Mouse (Mus musculus) frontal cortex, adult 2 months (tissue): ENCODE data around the gene Zfp467. TPM values are rescaled to one million over a fixed set of nuclear protein-coding genes. Genes with fewer than 3 reads are reported as not detected.

Experiments used
- DNase-seq, 2 experiments: peaks; one replicate each; pipeline ENCODE4 v3.0.0; 2022; ENCODE audit warnings: low spot score in 1 of 2; ENCODE audit errors: extremely low spot score in 1 of 2
- polyA plus RNA-seq: library from polyadenylated mRNA; depleted of rRNA; stranded (reverse); fragments of >200 nt; gene quantifications from 2 replicates; pipeline ENCODE4 v1.2.3, GENCODE M21; 2012; rRNA removed

The Zfp467 gene
- polyA plus RNA-seq, 1 experiment: 40.7 TPM

DNA sequence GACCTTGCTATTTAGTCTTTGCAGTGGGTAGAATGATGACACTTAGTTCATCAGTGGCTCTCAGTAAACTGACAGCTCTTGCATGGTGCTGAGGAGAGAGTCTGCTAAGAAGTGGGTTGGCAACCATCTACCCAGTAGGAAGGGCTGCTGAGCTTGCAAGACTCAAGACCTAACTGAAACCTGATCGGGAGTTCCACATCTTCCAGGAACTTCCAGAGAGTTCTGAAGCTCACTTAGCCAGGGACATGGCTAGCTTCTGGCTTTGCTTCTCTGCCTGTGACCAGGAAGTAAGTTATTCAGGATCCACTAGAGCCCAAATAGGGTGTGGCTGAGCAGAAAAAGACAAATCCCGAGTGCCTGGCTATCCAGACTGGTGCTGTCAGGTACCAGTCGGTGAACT, 33.0 kb downstream of the Zfp467 start:
- DNase-seq: no peak

GRCm38 (mm10) chr6:48412147-48412546, 33.5 kb downstream of the Zfp467 start:
- DNase-seq: no peak

DNA sequence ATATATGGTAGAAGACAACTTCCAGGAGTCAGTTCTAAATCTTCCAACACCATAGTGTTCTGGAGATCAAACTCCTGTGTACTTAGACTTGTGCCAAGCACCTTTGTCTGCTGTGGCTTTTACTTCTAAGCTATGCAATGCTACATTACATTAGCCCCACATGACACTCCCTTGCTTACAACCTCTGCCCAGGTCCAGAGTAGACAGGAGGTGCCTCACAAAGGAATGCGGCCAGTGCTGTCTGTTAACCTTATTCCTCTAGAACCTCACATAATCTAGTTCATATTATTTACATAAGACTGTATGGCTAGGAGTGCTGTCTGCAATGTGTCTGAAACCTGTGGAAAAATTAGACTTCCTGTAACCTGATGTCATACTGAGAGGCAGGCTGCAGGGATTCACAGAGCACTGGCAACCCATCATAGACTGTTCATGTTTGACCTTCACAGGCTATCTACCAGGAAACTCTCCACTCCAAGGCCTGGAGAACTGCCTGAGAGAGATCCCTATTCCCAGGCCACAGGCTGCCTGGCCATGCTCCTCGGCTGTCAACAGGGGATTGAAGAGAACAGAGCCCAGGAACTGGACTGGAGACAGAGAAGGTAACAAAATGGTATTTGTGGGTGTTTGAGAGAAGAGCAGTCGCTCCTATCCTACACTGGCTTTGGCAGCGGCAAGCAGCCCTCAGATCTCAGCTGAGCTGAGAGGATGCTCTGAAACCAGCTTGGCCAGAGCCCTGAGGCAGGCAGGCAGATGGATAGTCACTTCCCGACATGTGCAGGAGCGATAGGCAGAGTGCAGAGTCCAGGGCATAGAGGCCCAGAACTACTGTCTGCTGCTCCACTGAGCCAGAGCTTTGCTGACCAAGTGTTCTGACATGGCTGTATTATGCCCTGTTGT, 34.2 kb downstream of the Zfp467 start:
- DNase-seq: no peak

DNA sequence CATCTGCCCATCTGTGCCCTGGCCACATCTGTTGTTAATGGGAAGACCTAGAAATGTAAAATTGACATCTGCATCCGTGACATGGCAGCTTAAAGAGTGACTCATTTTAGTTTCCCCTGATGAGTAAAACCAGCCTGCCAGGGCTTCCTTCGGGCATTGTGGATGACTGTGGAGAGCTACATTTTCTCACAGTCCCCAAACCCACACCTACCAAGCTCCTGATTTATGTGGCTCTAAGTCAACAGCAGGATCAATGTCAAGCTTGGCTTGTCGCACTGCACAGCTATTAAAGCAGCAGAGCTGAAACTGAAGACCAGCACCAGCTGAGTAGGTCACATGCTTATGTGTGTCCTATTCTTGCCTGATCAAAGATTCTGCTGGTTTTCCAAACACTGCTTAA, 35.1 kb downstream of the Zfp467 start:
- DNase-seq: no peak

GRCm38 (mm10) chr6:48409726-48410343, 35.8 kb downstream of the Zfp467 start:
- no peak for DNase-seq

- DNase-seq: no peak
These were observed 41.6 kb downstream of the Zfp467 start for GRCm38 (mm10) chr6:48404071-48404470.

GRCm38 (mm10) chr6:48399906-48400305, 45.7 kb downstream of the Zfp467 start:
- DNase-seq: no peak

DNA sequence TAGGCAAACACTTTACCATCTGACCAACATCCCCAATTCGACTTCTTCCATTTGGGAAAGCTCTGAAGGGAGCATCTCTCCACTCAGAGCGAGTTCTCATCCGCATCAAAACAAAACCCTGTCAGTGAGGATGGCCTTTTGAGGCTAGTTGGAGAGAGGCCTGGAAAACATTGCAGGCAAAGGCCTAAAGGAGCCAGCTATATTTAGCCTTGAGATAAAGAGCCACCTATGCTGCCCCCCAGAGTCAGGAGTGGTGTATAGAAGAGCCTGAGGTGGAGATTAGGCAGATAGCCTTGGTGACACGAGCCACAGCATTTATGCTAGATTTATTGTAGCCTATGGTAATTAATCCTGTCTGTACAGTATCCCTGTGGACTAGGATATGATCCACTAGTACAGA, 48.3 kb downstream of the Zfp467 start:
- DNase-seq: peak in 1 of 2 experiments; percentile 62

DNA sequence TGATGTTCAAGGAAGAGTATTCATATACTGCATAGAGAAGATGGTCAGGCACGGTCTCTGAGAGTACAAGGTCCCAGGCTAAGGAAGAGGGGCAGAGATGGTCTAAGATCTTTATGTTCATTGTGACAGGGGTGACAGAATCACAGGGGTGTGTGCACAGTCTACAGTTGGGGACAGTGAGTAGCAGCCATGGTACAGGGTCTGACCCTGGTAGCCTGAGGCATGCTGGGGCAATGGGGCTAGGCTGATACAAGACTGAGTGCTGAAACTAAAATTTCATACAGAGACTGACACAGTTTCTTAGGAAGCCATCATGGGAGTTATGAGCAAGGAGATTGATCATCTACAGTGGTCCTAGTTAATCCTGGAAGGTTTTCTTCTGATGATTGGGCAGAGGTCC, 48.9 kb downstream of the Zfp467 start:
- DNase-seq: no peak

- no peak for DNase-seq
These were observed 49.5 kb downstream of the Zfp467 start for GRCm38 (mm10) chr6:48396008-48396595.

DNA sequence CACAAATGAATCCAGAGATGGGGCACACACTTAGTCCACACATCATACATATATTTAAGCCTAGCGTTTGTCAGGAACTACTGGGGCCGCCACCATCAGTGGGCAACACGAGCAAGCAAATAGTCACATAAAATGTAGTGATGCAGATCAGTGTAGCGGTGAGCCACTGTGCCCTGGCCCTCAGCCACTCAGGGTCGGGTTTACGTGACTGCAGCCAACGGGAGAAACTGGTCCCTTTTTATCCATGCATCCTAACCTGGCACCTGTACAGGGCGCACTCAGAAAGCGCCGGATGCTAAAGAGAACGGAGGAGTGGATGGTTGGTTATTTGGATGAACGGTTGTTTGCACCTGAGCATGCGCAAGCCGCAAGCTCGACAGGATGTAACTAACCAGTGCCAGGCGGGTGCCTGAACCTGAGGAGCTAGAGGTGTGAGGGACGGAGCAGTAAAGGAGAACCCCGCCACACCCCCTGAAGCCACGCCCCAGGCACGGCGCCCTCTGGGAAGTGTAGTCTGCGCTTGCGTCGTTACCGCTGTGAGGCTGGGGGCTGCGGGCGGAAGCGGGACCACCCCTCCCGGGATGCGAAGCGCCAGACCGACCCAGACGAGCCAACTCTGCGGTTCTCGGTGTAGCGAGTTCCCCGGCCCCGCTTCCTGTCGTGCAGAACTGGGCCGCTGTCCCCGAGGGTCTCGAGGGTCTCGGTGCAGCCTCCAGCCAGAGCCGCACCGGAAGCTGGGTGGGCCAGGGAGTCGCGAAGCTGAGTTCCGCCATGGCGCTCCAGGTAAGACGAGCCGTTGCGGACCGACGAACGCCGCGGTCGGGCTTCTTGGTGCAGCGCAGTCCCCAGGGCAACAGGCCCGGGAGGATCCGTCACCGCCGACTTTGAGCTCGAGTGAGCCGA, 50.3 kb downstream of the Zfp467 start, which contains the start of gene Krba1:
Gene Krba1, plus strand, starts transcription at position 482 of the 903 bp plus-strand sequence.
- peak; percentile 72 to 89 for DNase-seq

GRCm38 (mm10) chr6:48393811-48394210, 51.8 kb downstream of the Zfp467 start:
- no peak for DNase-seq

DNA sequence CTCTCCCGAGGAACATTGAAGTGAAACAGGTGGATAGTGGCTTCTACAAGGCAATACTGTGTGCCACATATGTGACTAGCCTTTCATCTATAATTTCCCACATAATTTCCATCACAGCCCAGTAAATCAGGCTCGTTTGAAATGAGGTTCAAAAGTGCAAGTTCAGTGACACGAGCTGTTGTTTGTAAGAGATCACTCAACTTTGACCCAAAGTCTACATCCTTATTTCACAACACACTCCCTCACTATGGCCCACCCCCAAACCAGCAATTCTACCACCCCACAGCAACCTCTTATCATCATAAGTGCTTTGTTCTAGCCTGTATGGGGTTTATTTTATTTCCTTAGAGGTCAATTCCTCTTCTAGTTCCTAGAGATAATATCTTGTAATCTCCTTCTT, 57.4 kb downstream of the Zfp467 start:
- DNase-seq: no peak

Other genes with a start within 250 kb of the Zfp467 start
- 44.5 and 48.0 TPM in 2 replicates for gene Krba1, start 50.2 kb downstream of the Zfp467 start, polyA plus RNA-seq
- gene Sspo, start 2.4 kb upstream of the Zfp467 start, polyA plus RNA-seq: 2.0 and 2.2 TPM in 2 replicates
- 448 and 479 TPM in 2 replicates for gene Atp6v0e2, start 91.8 kb upstream of the Zfp467 start, polyA plus RNA-seq
- gene Lrrc61, start 109.0 kb upstream of the Zfp467 start, polyA plus RNA-seq: 25.4 and 29.2 TPM in 2 replicates
- 12.8 and 19.2 TPM in 2 replicates for gene Rarres2, start 127.0 kb upstream of the Zfp467 start, polyA plus RNA-seq
- gene Gm45021, start 143.8 kb upstream of the Zfp467 start, polyA plus RNA-seq: not detected in 2 replicates
- 85.2 and 91.0 TPM in 2 replicates for gene Repin1, start 148.1 kb upstream of the Zfp467 start, polyA plus RNA-seq
- not detected in 2 replicates for gene Gm44965, start 148.1 kb upstream of the Zfp467 start, polyA plus RNA-seq
- 6.2 and 6.3 TPM in 2 replicates for gene Zfp775, start 156.2 kb upstream of the Zfp467 start, polyA plus RNA-seq
- gene AI854703, start 180.9 kb upstream of the Zfp467 start, polyA plus RNA-seq: 22.3 and 22.7 TPM in 2 replicates
- 1.4 and 2.1 TPM in 2 replicates for gene Gimap8, start 201.4 kb upstream of the Zfp467 start, polyA plus RNA-seq
- 0.46 and 0.90 TPM in 2 replicates for gene Gimap9, start 230.3 kb upstream of the Zfp467 start, polyA plus RNA-seq
- gene Gimap4, start 238.7 kb upstream of the Zfp467 start, polyA plus RNA-seq: 0.68 and 0.69 TPM in 2 replicates